Mouse (Mus musculus): ENCODE measurements at regions not wholly inside any gene's neighbourhood (a gene's known extent, or its start where the extent isn't known, plus 50 kb on each side); places are given as distances from the start of the nearest gene placed in this dataset.

DNA sequence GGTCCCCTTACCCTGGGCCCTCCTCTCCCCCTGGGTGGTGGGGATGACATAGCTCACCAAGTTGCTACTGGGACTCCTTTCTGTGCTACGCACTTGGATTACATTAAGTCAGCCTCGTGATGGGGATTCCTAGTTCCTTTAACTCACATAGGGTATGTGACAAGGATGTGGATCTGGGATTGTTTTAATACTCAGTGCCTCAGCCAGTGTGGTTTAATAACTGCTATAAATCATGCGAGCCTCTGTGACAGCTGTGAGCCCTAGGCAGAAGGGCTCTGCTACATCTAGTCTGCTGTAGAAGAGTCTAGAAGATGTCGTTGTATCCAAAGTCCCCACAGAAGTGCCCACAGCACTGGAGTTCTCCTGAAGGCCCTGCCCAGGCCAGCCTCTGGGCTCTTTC is 796.5 kb upstream of the Car8 start:
- no peak for DNase-seq (ENCODE audit: low spot score in 2 of 2)

GRCm38 (mm10) chr4:9034280-9034679 is 795.4 kb upstream of the Car8 start:
- DNase-seq (ENCODE audit: low spot score in 2 of 2) = no peak

DNA sequence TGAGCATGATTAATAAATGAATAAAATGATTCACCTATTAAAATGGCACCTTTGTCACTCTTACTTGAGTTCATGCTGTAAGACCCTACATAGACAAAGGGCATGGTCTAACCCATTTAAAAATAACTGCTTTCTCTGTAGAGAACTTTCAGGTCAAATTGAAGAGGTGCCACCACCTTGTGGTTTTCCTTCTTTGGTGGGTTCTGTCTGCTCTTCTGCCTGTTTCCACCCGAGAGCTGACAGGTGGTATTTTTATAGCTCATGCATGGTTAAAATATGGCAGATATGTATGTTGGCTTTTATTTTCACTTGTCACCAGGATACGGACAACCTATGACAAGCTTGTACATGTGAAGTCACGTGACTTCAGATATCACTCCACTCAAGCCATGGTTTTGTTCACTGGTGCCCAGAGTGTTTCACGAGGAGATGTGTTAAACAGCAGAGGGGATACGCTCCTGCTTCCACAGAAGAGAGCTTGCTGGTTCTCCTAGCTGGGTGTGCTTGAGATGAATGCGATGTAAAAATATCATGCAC is 794.3 kb upstream of the Car8 start:
- DNase-seq (ENCODE audit: low spot score in 2 of 2) = no peak

- DNase-seq (ENCODE audit: low spot score in 2 of 2) = no peak
These were observed 792.8 kb upstream of the Car8 start for GRCm38 (mm10) chr4:9031634-9032033.

GRCm38 (mm10) chr4:9028946-9029345 is 790.1 kb upstream of the Car8 start:
- DNase-seq (ENCODE audit: low spot score in 2 of 2) = no peak

GRCm38 (mm10) chr4:9028475-9028874 is 789.6 kb upstream of the Car8 start:
- peak; percentile 52 to 55 for DNase-seq (ENCODE audit: low spot score in 2 of 2)

GRCm38 (mm10) chr4:9027798-9028404 is 789.1 kb upstream of the Car8 start:
- peak; percentile 95 to 97 for DNase-seq (ENCODE audit: low spot score in 2 of 2)

GRCm38 (mm10) chr4:9027383-9027782 is 788.5 kb upstream of the Car8 start:
- no peak for DNase-seq (ENCODE audit: low spot score in 2 of 2)

GRCm38 (mm10) chr4:9026841-9027240 is 788.0 kb upstream of the Car8 start:
- DNase-seq (ENCODE audit: low spot score in 2 of 2) = peak; percentile 34 to 41

DNA sequence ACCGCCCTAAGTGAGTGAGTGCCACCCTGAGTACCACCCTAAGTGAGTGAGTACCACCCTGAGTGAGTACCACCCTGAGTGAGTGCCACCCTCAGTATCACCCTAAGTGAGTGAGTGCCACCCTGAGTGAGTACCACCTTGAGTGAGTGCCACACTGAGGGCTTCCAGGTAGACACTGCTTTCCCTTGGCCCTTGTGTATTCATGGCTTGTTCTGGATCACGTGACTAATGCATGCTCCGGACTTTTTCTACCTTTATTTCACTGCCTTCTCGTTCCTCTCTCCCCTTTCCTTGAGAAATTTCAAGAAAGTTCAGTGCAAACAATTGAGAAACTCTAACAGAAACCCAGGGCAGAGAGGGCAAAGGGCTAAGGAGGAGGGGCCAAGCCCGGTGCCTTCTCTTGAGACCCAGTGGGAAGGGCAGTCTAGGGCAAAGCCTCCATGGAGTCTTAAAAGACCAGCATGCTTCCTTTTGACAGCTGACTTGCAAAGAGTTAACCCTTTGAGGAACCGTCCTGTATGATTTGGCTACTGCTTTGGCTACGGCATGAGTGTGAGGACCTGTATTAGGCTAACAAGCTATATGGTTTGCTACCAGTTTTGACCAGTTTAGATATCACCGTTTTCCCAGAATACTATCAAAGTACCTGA is 787.1 kb upstream of the Car8 start:
- no peak for DNase-seq (ENCODE audit: low spot score in 2 of 2)

DNA sequence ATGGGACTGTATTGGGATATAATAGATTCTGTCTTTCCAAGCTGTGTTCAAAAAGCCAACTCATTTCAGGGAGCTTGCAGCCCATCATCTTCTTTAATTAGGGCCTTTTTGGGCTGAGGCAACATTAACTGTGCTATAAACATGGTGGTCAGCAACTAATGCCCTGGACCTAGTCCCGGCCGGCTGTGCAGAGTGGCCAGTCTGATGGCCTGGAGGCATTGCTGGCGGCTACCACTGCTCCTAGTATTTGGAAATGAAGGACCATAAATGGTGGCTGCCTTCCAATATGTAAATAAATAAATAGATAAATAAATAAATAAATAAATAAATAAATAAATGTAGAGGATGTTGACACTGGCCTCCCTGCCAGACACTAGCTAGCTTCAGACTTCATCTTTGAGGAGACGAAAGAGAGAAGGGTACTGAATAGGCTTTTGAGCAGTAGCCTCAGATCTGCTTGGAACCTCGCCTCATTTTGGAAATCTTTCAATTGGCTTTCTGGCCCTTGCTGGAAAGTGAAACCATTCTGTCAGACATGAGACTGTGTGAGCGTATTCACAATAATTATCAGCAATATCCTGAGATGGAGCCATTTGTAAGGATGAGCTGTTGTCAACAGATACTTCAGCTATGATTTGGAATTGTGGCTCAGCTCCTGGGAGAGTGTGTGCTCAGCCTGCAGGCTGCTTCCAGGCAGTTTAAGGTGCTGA is 785.5 kb upstream of the Car8 start:
- DNase-seq (ENCODE audit: low spot score in 2 of 2) = peak; percentile 16 to 51

DNA sequence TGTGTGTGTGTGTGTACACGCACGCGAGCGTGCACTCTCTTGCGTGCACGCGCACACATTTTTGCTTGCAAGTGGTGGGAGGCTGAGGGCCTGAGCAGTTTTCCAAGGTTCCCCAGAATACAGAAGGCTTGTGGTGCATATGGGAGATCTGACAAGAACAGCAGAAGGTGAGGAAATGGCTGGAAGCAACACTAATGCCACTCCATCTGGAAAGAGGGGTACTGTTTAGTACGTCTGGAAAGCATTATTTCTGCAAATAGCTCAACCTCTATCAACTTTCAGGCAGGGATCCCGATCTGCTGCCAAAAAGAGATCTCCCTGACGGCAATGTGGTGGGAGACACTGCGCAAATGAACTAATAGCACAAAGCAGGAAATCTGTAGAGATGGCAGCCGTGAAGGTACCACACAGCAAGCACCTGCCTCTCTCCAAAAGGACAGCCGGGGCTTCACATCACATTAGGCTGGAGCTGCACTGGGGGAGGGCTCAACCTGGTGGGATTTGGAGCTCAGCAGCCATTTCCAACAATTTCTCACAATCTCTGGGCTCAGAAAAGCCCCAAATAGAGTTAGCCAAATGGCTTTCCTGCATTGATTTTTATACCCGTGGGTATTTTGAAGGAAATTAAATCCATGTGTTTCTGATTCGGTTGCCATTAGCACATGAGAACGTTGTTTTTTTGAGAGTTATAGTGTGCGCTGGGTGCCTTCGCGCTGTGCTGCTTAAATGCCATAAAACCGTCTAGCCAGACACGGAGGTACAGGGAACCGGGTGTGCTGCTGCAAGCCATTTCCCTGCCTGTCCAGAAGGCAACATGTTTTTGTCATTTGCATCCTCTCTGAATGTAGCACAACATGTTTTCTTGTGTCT is 780.6 kb upstream of the Car8 start:
- DNase-seq (ENCODE audit: low spot score in 2 of 2) = peak; percentile 41 to 55

DNA sequence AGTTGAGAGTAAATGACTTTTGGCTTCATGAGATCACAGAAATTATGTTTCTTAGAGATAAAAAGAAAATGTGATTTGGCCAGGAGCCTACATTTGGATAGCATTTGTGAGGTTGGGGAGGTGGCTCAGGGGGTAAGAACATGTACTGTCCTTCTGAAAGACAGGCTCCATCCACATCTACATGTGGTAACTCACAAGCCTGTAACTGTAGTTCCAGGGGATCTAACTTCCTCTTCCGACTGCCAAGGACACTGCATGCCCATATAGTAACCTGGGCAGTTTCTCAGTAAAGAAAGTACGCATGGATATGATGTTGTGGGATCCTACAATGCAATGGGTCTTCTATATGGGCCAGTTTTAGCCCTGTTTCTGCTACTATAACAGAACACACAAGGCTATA is 779.4 kb upstream of the Car8 start:
- no peak for DNase-seq (ENCODE audit: low spot score in 2 of 2)

GRCm38 (mm10) chr4:9016504-9017040 is 777.7 kb upstream of the Car8 start:
- peak in 1 of 2 experiments; percentile 11 for DNase-seq (ENCODE audit: low spot score in 2 of 2)

GRCm38 (mm10) chr4:9015528-9016503 is 777.0 kb upstream of the Car8 start:
- peak; percentile 20 to 34 for DNase-seq (ENCODE audit: low spot score in 2 of 2)

DNA sequence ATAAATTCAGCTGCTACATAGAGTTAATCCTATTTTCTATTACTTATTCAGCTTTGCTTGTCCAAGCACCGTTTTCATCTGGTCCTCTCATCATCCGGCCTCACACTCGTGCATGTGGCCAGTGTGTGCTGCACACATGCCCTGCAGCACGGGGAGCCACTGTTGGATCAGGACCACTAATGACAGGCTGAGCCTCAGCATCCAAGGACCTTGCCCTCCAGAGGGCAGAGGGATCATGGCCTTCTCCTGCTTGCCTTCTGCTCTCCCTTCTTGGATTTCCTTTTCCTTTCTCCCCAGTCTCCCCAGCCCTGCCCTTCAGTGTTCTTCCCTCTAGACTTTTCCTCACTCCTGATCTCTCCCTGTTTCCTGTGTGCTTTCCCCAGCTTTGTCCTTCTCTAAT is 776.1 kb upstream of the Car8 start:
- no peak for DNase-seq (ENCODE audit: low spot score in 2 of 2)

GRCm38 (mm10) chr4:9012787-9013186 is 773.9 kb upstream of the Car8 start:
- DNase-seq (ENCODE audit: low spot score in 2 of 2) = peak in 1 of 2 experiments; percentile 24

DNA sequence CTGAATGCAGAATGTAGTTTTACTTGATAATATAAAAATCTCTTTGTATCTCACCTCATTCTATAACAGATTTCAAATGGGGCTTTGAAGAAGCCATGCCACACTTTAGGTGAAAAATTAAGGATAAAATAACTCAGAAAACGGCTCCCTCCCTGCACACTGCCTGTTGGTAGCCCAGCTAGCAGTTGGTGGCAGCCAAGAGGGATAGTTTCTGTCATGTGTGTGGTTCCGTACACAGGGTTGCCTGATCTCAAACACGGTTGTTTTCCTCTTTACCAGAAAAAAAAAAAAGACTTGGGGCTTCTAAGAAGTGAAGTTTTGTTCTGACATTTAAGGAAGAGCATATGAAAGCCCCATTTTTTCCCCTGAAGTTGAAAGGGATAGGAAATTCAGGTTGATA is 773.1 kb upstream of the Car8 start:
- no peak for DNase-seq (ENCODE audit: low spot score in 2 of 2)

DNA sequence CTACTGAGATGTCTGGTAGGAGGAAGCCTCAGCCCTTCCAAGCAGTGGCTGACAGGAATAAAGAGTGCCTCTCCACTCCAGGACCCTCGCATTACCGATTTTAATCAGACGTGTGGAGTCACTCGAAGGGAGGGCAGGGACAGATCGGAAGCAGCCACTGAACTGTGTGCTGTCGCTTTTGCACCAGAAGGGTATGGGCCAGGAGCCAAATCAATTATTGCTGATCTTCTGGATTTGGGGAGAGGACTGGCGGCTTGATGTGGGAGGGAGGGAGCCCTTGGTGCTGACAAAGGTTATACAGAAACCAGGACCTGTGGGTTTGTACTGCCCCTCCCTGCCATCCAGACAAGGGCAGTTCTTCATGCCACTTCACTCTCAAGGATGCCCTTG is 772.3 kb upstream of the Car8 start:
- peak; percentile 19 to 37 for DNase-seq (ENCODE audit: low spot score in 2 of 2)
